Mouse (Mus musculus) forebrain, postnatal 0 days (tissue): ENCODE measurements around the gene Phgdh. TPM values are rescaled to one million over a fixed set of nuclear protein-coding genes. Genes with fewer than 3 reads are reported as not detected.

Source experiments
- ATAC-seq: fragments of 200-750 bp; cut with Nextera tagmentation; 2 replicates; pipeline ENCODE4 v1.8.0; 2017; ENCODE audit warnings: mild to moderate bottlenecking, moderate library complexity
- DNase-seq: peaks from one replicate; pipeline ENCODE4 v3.0.0-alpha.2; 2015
- H3K27ac ChIP-seq: fragments of 300-500 bp; sonication (generic); 2 replicates; pipeline ENCODE4 v1.5.1; 2014; ENCODE audit warnings: low read depth, mild to moderate bottlenecking, antibody characterized with exemption, low read length, moderate library complexity, mixed read lengths
- H3K27me3 ChIP-seq: fragments of 300-500 bp; sonication (generic); 2 replicates; pipeline ENCODE4 v1.6.1; 2014; ENCODE audit warnings: mild to moderate bottlenecking, low read length, mixed read lengths; ENCODE audit not compliant: insufficient read depth
- H3K36me3 ChIP-seq: fragments of 300-500 bp; sonication (generic); 2 replicates; pipeline ENCODE4 v1.6.1; 2014; ENCODE audit warnings: mild to moderate bottlenecking, moderate library complexity; ENCODE audit not compliant: insufficient read depth
- H3K4me1 ChIP-seq: fragments of 300-500 bp; sonication (generic); 2 replicates; pipeline ENCODE4 v1.6.1; 2014; ENCODE audit warnings: antibody characterized with exemption; ENCODE audit not compliant: insufficient read depth
- H3K4me2 ChIP-seq: fragments of 300-500 bp; sonication (generic); 2 replicates; pipeline ENCODE4 v1.6.1; 2014; ENCODE audit warnings: low read depth, mild to moderate bottlenecking, moderate library complexity
- H3K4me3 ChIP-seq: fragments of 300-500 bp; sonication (generic); 2 replicates; pipeline ENCODE4 v1.5.1; 2014; ENCODE audit warnings: low read depth, low read length, mixed read lengths
- H3K9ac ChIP-seq: fragments of 300-500 bp; sonication (generic); 2 replicates; pipeline ENCODE4 v1.6.1; 2014; ENCODE audit warnings: mild to moderate bottlenecking
- H3K9me3 ChIP-seq: fragments of 300-500 bp; sonication (generic); 2 replicates; pipeline ENCODE4 v1.6.1; 2016; ENCODE audit warnings: low read length
- CTCF ChIP-seq: sonication (generic); IDR thresholded peaks from 2 replicates; pipeline ENCODE4 v1.5.1; 2016; ENCODE audit warnings: antibody characterized with exemption, control low read depth, low read depth
- WGBS: fragments of 180-500 bp; shearing (Covaris S2); extraction: QIAGEN DNeasy Blood & Tissue Kit; methylation state at CpG from one replicate; pipeline ENCODE4 v1.1.7; 2014; 5-methylcytosine and 5-hydroxymethylcytosine counted together
- polyA plus RNA-seq: library from polyadenylated mRNA; unstranded; fragments of >200 nt; fragmentation: Nextera tagmentation; extraction: Ambion mirVana; gene quantifications from 2 replicates; pipeline ENCODE4 v1.2.1, GENCODE M21; 2015
- total RNA-seq: library from RNA; depleted of rRNA; stranded (reverse); fragments of >200 nt; gene quantifications from 2 replicates; pipeline ENCODE4 v1.2.3, GENCODE M21; 2014

Gene Phgdh
- total and polyA plus RNA-seq, 2 experiments from 2014 or later = 151 to 160 TPM

GRCm38 (mm10) chr3:98366086-98366485, 26.3 kb upstream of the Phgdh start:
- Histone ChIP-seq H3K27me3 (no peaks in the 10 kb centered on the region), H3K27ac (no peak overlapping the region), H3K4me1 (no peaks in the 10 kb centered on the region), H3K9ac (no peak overlapping the region), H3K9me3 (no peaks in the 10 kb centered on the region), H3K36me3 (no peaks in the 10 kb centered on the region), H3K4me3 (no peak overlapping the region), H3K4me2 (no peak overlapping the region)
- TF ChIP-seq CTCF = no peak
- DNase-seq (no peak), ATAC-seq (no peak)
- WGBS = 87% methylated on average over 3 of the region's 3 CpGs

- ATAC-seq = no peak
- Histone ChIP-seq H3K9me3 (no peaks in the 10 kb centered on the region), H3K27ac (no peak overlapping the region), H3K27me3 (no peaks in the 10 kb centered on the region), H3K4me2 (no peak overlapping the region), H3K9ac (no peak overlapping the region), H3K4me3 (no peak overlapping the region), H3K36me3 (no peaks in the 10 kb centered on the region), H3K4me1 (no peaks in the 10 kb centered on the region)
- WGBS = 31% methylated on average over 2 of the region's 2 CpGs
- DNase-seq = no peak
- peak; percentile 45 for TF ChIP-seq CTCF
Observed at GRCm38 (mm10) chr3:98362753-98363152, 23.0 kb upstream of the Phgdh start.

GRCm38 (mm10) chr3:98356632-98357370, 17.0 kb upstream of the Phgdh start:
- ATAC-seq = no peak
- WGBS = 70% methylated on average over 3 of the region's 3 CpGs
- no peak overlapping the region for H3K27ac ChIP-seq
- no peak overlapping the region for H3K4me2 ChIP-seq
- no peak overlapping the region for H3K9ac ChIP-seq
- no peak overlapping the region for H3K4me3 ChIP-seq
- TF ChIP-seq CTCF = no peak
- no peaks in the 10 kb centered on the region for H3K4me1 ChIP-seq
- no peak for DNase-seq
- H3K9me3 ChIP-seq = no peaks in the 10 kb centered on the region
- no peaks in the 10 kb centered on the region for H3K36me3 ChIP-seq
- H3K27me3 ChIP-seq = no peaks in the 10 kb centered on the region

- Histone ChIP-seq H3K27me3 (no peaks in the 10 kb centered on the region), H3K4me2 (no peak overlapping the region), H3K4me1 (no peaks in the 10 kb centered on the region), H3K36me3 (no peaks in the 10 kb centered on the region), H3K27ac (no peak overlapping the region), H3K4me3 (no peak overlapping the region), H3K9me3 (no peaks in the 10 kb centered on the region), H3K9ac (no peak overlapping the region)
- no peak for TF ChIP-seq CTCF
- 71% methylated on average over 6 of the region's 6 CpGs for WGBS
- DNase-seq = no peak
- ATAC-seq = no peak
Observed at GRCm38 (mm10) chr3:98356026-98356365, 16.2 kb upstream of the Phgdh start.

- Histone ChIP-seq H3K27me3 (no peaks in the 10 kb centered on the region), H3K4me3 (no peak overlapping the region), H3K4me1 (no peaks in the 10 kb centered on the region), H3K9me3 (no peaks in the 10 kb centered on the region), H3K27ac (no peak overlapping the region), H3K9ac (no peak overlapping the region), H3K4me2 (no peak overlapping the region), H3K36me3 (no peaks in the 10 kb centered on the region)
- DNase-seq (no peak), ATAC-seq (peak; percentile 50; the same call in 1 of the 2 replicates)
- peak; percentile 49 for TF ChIP-seq CTCF
- 57% methylated on average over 10 of the region's 10 CpGs for WGBS
Observed at GRCm38 (mm10) chr3:98355344-98356025, 15.7 kb upstream of the Phgdh start.

- Histone ChIP-seq H3K36me3 (no peaks in the 10 kb centered on the region), H3K4me3 (no peak overlapping the region), H3K4me2 (no peak overlapping the region), H3K27me3 (no peaks in the 10 kb centered on the region), H3K9ac (no peak overlapping the region), H3K9me3 (no peaks in the 10 kb centered on the region), H3K4me1 (no peaks in the 10 kb centered on the region), H3K27ac (no peak overlapping the region)
- DNase-seq (peak; percentile 89), ATAC-seq (0 out of 2 replicates have a peak, but pooled peaks have one; percentile 36)
- TF ChIP-seq CTCF = peak; percentile 68
- 36% methylated on average over 7 of the region's 7 CpGs for WGBS
Observed at GRCm38 (mm10) chr3:98353892-98354291, 14.1 kb upstream of the Phgdh start.

GRCm38 (mm10) chr3:98348705-98349104, 8.9 kb upstream of the Phgdh start:
- H3K36me3 ChIP-seq = no peaks in the 10 kb centered on the region
- no peak overlapping the region for H3K4me2 ChIP-seq
- no peaks in the 10 kb centered on the region for H3K27me3 ChIP-seq
- H3K4me3 ChIP-seq = no peak overlapping the region
- ATAC-seq = peak; percentile 25; the same call in 1 of the 2 replicates
- WGBS = 17% methylated on average over 8 of the region's 8 CpGs
- no peak for DNase-seq
- no peak overlapping the region for H3K27ac ChIP-seq
- TF ChIP-seq CTCF = no peak
- H3K9ac ChIP-seq = no peak overlapping the region
- H3K4me1 ChIP-seq = no peaks in the 10 kb centered on the region
- no peaks in the 10 kb centered on the region for H3K9me3 ChIP-seq
